Comparison of ENCODE assay signal across 8 mouse cellular contexts in genomic region chr9:64172816-64173665, GRCm38 (mm10). TPM values are rescaled to one million over a fixed set of nuclear protein-coding genes. Genes with fewer than 3 reads are reported as not detected.
DNase-seq lines count a peak whose midpoint lies in the region; ATAC-seq lines count a peak whose summit lies in the region.

Zwilch (minus strand) TSS chr9:64173104.
Rpl4 (plus strand) TSS chr9:64173375.

- peak; percentile 88 for DNase-seq in MN1 (ENCODE audit: low spot score)
- peak; percentile 92 for DNase-seq in cerebellum, adult 9-10 months
- DNase-seq in frontal cortex, adult 2 months (ENCODE audit: extremely low spot score in 1 of 2, low spot score in 1 of 2), result peak; percentile 74 to 87
- DNase-seq in hindbrain, embryonic 11.5 days (ENCODE audit: low spot score), result peak; percentile 89
- peak; percentile 85 to 87 for DNase-seq in layer of hippocampus, postnatal 10 days (ENCODE audit: low spot score in 2 of 2)
- DNase-seq in lung, postnatal 10 days, result peak; percentile 81
- DNase-seq in ovary, postnatal 36 days (ENCODE audit: low spot score), result peak; percentile 75
- peak; percentile 83 for DNase-seq in thymus, postnatal 25 days

- peak within 1 kb of the TSS; percentile 62 for H3K4me2 ChIP-seq in hindbrain, embryonic 11.5 days (replicated peaks; ENCODE audit: low read depth, low read length)

- no peaks in the 10 kb centered on the region for H3K9me3 ChIP-seq in hindbrain, embryonic 11.5 days (ENCODE audit: control insufficient read depth, low read length)

- peak within 1 kb of the TSS; percentile 87 for H3K27ac ChIP-seq in hindbrain, embryonic 11.5 days (ENCODE audit: low read depth, low read length)

- peaks cover 14% of the 10 kb centered on the region for H3K36me3 ChIP-seq in hindbrain, embryonic 11.5 days (ENCODE audit: control insufficient read depth, insufficient read depth, low read length)

- H3K4me1 ChIP-seq in hindbrain, embryonic 11.5 days (replicated peaks; ENCODE audit: control insufficient read depth, insufficient read depth, low read length), result no peaks in the 10 kb centered on the region; the same call in 1 of the 2 replicates

- under 1% methylated on average over 42 of the region's 42 CpGs for WGBS in hindbrain, embryonic 11.5 days

- H3K27me3 ChIP-seq in hindbrain, embryonic 11.5 days (ENCODE audit: control insufficient read depth, insufficient read depth, low read length), result no peaks in the 10 kb centered on the region

- H3K9ac ChIP-seq in hindbrain, embryonic 11.5 days (ENCODE audit: low read depth, low read length), result peak within 1 kb of the TSS; percentile 81

- peak; percentile 85 for ATAC-seq in hindbrain, embryonic 11.5 days (ENCODE audit: low FRiP score)

- peak within 1 kb of the TSS; percentile 85 for H3K4me3 ChIP-seq in hindbrain, embryonic 11.5 days (ENCODE audit: low read depth, low read length)

RNA-seq across cellular contexts. Expression of gene Zwilch, which starts in this region (rescaled TPM):
- 6.2 and 7.1 TPM in 2 replicates for polyA plus RNA-seq in frontal cortex, adult 2 months (2012; rRNA removed)
- 27.0 and 27.9 TPM in 2 replicates for polyA plus RNA-seq in hindbrain, embryonic 11.5 days (2014; fragmentation: Nextera tagmentation; extraction: Ambion mirVana)
- 1 to 10 TPM; 5.1 to 9.8 TPM for total RNA-seq in layer of hippocampus, postnatal 10 days (2021)

RNA-seq across cellular contexts. Expression of gene Rpl4, which starts in this region (rescaled TPM):
- polyA plus RNA-seq in frontal cortex, adult 2 months (2012; rRNA removed), result 536 and 611 TPM in 2 replicates
- polyA plus RNA-seq in hindbrain, embryonic 11.5 days (2014; fragmentation: Nextera tagmentation; extraction: Ambion mirVana), result 1,100 and 1,121 TPM in 2 replicates
- 100 to 1,000 TPM; 612 to 638 TPM for total RNA-seq in layer of hippocampus, postnatal 10 days (2021)

Comparison
In these comparisons a context has a peak if more than half of its experiments do, and no peak if none do; other contexts are left out.
1. Peak in every context shown above with its lines: DNase-seq, ATAC-seq, H3K4me3 ChIP-seq and H3K27ac ChIP-seq.